Comparison of ENCODE assay signal across 23 mouse cellular contexts in the genomic region with DNA sequence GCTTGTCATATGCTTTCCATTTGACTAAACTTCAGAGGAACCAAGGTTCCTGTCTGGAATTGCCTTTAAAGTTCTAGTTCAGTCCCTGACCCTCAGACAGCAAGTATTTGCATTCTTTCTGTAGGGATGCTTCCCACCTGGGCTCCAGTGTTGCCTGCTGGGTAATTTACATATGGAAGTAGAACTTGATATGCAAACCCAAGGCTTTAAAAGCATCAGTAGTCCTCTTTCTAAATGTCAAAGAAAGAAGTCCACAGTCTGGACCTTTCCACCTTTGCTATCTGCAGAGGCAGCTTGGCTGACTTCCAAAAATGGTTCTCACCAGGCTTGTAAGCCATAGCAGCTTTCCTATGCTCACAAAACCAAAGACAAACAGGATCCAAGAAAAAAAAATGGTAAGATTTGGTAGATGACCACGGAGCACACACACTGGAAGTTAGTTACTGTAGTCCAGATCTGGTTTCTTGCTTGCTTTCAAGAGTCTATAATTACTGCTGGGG.
DNase-seq lines count a peak whose midpoint lies in the region; ATAC-seq and TF ChIP-seq lines count a peak whose summit lies in the region.
"Had no signal": no experiment of that assay in that cellular context is flagged by ENCODE, and none has a peak within 500 bp of the region (broad histone marks: within the 10 kb centered on the region; RNA-seq: fewer than 3 reads in every experiment).

No protein-coding gene starts in this region.

- no peaks in the 10 kb centered on the region for H3K4me1 ChIP-seq in hindbrain, postnatal 0 days (ENCODE audit: insufficient read depth, low read length)
- H3K4me1 ChIP-seq in hindbrain, embryonic 13.5 days (replicated peaks) = 0 out of 2 replicates have a peak, but pooled peaks cover 3% of the 10 kb centered on the region
- no peaks in the 10 kb centered on the region for H3K4me1 ChIP-seq in limb, embryonic 14.5 days (ENCODE audit: control insufficient read depth, insufficient read depth, low read length)
- H3K4me1 ChIP-seq in limb, embryonic 10.5 days = no peaks in the 10 kb centered on the region
- H3K4me1 ChIP-seq: liver, embryonic 12.5 days; stomach, embryonic 15.5 days had no signal

- H3K9me3 ChIP-seq in hindbrain, postnatal 0 days (ENCODE audit: low read length) = no peaks in the 10 kb centered on the region; the same call in 1 of the 2 replicates
- no peaks in the 10 kb centered on the region for H3K9me3 ChIP-seq in hindbrain, embryonic 13.5 days
- H3K9me3 ChIP-seq in limb, embryonic 14.5 days (ENCODE audit: control insufficient read depth, low read length) = no peaks in the 10 kb centered on the region
- H3K9me3 ChIP-seq in limb, embryonic 10.5 days (replicated peaks) = no peaks in the 10 kb centered on the region
- H3K9me3 ChIP-seq: forebrain, embryonic 13.5 days; heart, embryonic 13.5 days; hindbrain, embryonic 15.5 days; liver, embryonic 12.5 days; stomach, embryonic 15.5 days had no signal

- H3K9ac ChIP-seq in hindbrain, postnatal 0 days (replicated peaks; ENCODE audit: low read length) = no peak overlapping the region
- H3K9ac ChIP-seq in hindbrain, embryonic 13.5 days = no peak overlapping the region
- no peak overlapping the region for H3K9ac ChIP-seq in limb, embryonic 14.5 days (ENCODE audit: low read depth, low read length, severe bottlenecking)
- H3K9ac ChIP-seq: forebrain, embryonic 13.5 days; heart, embryonic 13.5 days; hindbrain, embryonic 15.5 days; liver, embryonic 12.5 days; stomach, embryonic 15.5 days had no signal

- TF ChIP-seq POLR2A in limb, embryonic 14.5 days (IDR thresholded peaks at IDR 0.05; ENCODE audit: borderline replicate concordance, extremely low read depth, insufficient read depth, insufficient read length) = no peak

- WGBS in hindbrain, postnatal 0 days = 33% methylated on average over 1 of the region's 1 CpGs
- 38% methylated on average over 1 of the region's 1 CpGs for WGBS in hindbrain, embryonic 13.5 days
- WGBS in limb, embryonic 14.5 days = 24% methylated on average over 1 of the region's 1 CpGs
- 43% methylated on average over 1 of the region's 1 CpGs for WGBS in limb, embryonic 10.5 days

- no peak overlapping the region for H3K27ac ChIP-seq in hindbrain, postnatal 0 days
- H3K27ac ChIP-seq in hindbrain, embryonic 13.5 days = no peak overlapping the region
- no peak overlapping the region for H3K27ac ChIP-seq in limb, embryonic 14.5 days (replicated peaks; ENCODE audit: low read depth, low read length)
- H3K27ac ChIP-seq in limb, embryonic 10.5 days = no peak overlapping the region
- H3K27ac ChIP-seq: forebrain, embryonic 13.5 days; heart, embryonic 13.5 days; hindbrain, embryonic 15.5 days; layer of hippocampus, adult 2 months; liver, embryonic 12.5 days; stomach, embryonic 15.5 days had no signal

- H3K4me2 ChIP-seq in hindbrain, postnatal 0 days (ENCODE audit: low read depth, low read length) = no peak overlapping the region
- no peak overlapping the region for H3K4me2 ChIP-seq in hindbrain, embryonic 13.5 days
- H3K4me2 ChIP-seq in limb, embryonic 14.5 days (replicated peaks; ENCODE audit: low read depth, low read length, severe bottlenecking) = no peak overlapping the region
- H3K4me2 ChIP-seq: forebrain, embryonic 13.5 days; heart, embryonic 13.5 days; hindbrain, embryonic 15.5 days; liver, embryonic 12.5 days; stomach, embryonic 15.5 days had no signal

- no peak for ATAC-seq in hindbrain, postnatal 0 days
- ATAC-seq in hindbrain, embryonic 13.5 days (ENCODE audit: low FRiP score) = no peak
- ATAC-seq in limb, embryonic 14.5 days (ENCODE audit: low FRiP score, low read depth) = no peak
- ATAC-seq: forebrain, embryonic 13.5 days; intestine, embryonic 16.5 days; liver, embryonic 12.5 days had no signal

- DNase-seq in adrenal gland, postnatal 10 days = peak; percentile 30
- no peak for DNase-seq in adrenal gland, adult 2 months
- peak; percentile 33 for DNase-seq in hindbrain, postnatal 0 days (ENCODE audit: low spot score)
- DNase-seq in limb, embryonic 14.5 days (ENCODE audit: low spot score) = peak; percentile 20
- no peak for DNase-seq in limb, embryonic 10.5 days (ENCODE audit: low spot score)
- DNase-seq in brain, adult 2 months (ENCODE audit: low read depth, low spot score) = peak; percentile 13
- DNase-seq in layer of hippocampus, postnatal 36 days = no peak
- DNase-seq: adrenal gland, postnatal 25 days; cerebellum, adult 9-11 months; gastrocnemius, postnatal 10 days; lung, adult 2 months; lung, postnatal 4 days; right cerebral cortex, postnatal 25 days had no signal

- H3K36me3 ChIP-seq in hindbrain, postnatal 0 days (ENCODE audit: insufficient read depth, low read length) = no peaks in the 10 kb centered on the region
- no peaks in the 10 kb centered on the region for H3K36me3 ChIP-seq in hindbrain, embryonic 13.5 days
- H3K36me3 ChIP-seq in limb, embryonic 14.5 days (ENCODE audit: control insufficient read depth, insufficient read depth, low read length) = no peaks in the 10 kb centered on the region
- no peaks in the 10 kb centered on the region for H3K36me3 ChIP-seq in limb, embryonic 10.5 days
- H3K36me3 ChIP-seq: heart, embryonic 13.5 days; hindbrain, embryonic 15.5 days; liver, embryonic 12.5 days; stomach, embryonic 15.5 days had no signal

- TF ChIP-seq CTCF in hindbrain, postnatal 0 days (IDR thresholded peaks at IDR 0.05; ENCODE audit: low read depth) = no peak

- H3K27me3 ChIP-seq in hindbrain, postnatal 0 days (ENCODE audit: insufficient read depth, low read length) = no peaks in the 10 kb centered on the region
- no peaks in the 10 kb centered on the region for H3K27me3 ChIP-seq in hindbrain, embryonic 13.5 days
- no peaks in the 10 kb centered on the region for H3K27me3 ChIP-seq in limb, embryonic 14.5 days (ENCODE audit: control insufficient read depth, insufficient read depth, low read length)
- H3K27me3 ChIP-seq in limb, embryonic 10.5 days (ENCODE audit: low read depth, poor library complexity, severe bottlenecking) = no peaks in the 10 kb centered on the region
- H3K27me3 ChIP-seq: CH12.LX; heart, embryonic 13.5 days; hindbrain, embryonic 15.5 days; liver, embryonic 12.5 days; stomach, embryonic 15.5 days had no signal

- no peak overlapping the region for H3K4me3 ChIP-seq in hindbrain, postnatal 0 days (ENCODE audit: low read length)
- H3K4me3 ChIP-seq in hindbrain, embryonic 13.5 days = no peak overlapping the region
- H3K4me3 ChIP-seq in limb, embryonic 14.5 days (replicated peaks; ENCODE audit: low read length) = no peak overlapping the region
- H3K4me3 ChIP-seq in limb, embryonic 10.5 days = no peak overlapping the region
- H3K4me3 ChIP-seq: erythroblast, embryonic 14.5 days; forebrain, embryonic 13.5 days; heart, embryonic 13.5 days; hindbrain, embryonic 15.5 days; layer of hippocampus, adult 2 months; liver, embryonic 12.5 days; stomach, embryonic 15.5 days had no signal

Comparison
In these comparisons a context has a peak if more than half of its experiments do, and no peak if none do; other contexts are left out.
1. DNase-seq: peak in adrenal gland, postnatal 10 days (single experiment), hindbrain, postnatal 0 days (single experiment), limb, embryonic 14.5 days (single experiment) and brain, adult 2 months (single experiment); none in adrenal gland, adult 2 months (single experiment), limb, embryonic 10.5 days (single experiment) and layer of hippocampus, postnatal 36 days (0 of 2).